Mouse (Mus musculus) gastrocnemius, postnatal 25 days (tissue): Measurements from ENCODE around the gene Dpm1. TPM values are rescaled to one million over a fixed set of nuclear protein-coding genes. Genes with fewer than 3 reads are reported as not detected.

Experiments
- DNase-seq: peaks from one replicate; pipeline ENCODE4 v3.0.0; 2022
- long read RNA-seq, 2 experiments: library from polyadenylated mRNA; stranded (forward); transcript quantifications; one replicate each; pipeline ENCODE4 v2.0.0; 2021
- total RNA-seq, 2 experiments: library from RNA; stranded (reverse); gene quantifications; 1 replicate in 1 of 2; 2 replicates in 1 of 2; pipeline ENCODE4 v1.2.3; 2021

The Dpm1 gene
- total RNA-seq = 10 to 100 TPM; 70.2 to 73.6 TPM
- long read RNA-seq, experiment 1, transcript Dpm1-204 (7 exons, 630 nt) = minor isoform, 12 of 215 reads
- long read RNA-seq, experiment 1, transcript Dpm1-209 (9 exons, 2,293 nt) = major isoform, 66 of 215 reads
- long read RNA-seq, experiment 1, partial matches to known transcripts = 121 of 215 reads
- long read RNA-seq, experiment 1, other reads (novel, unspliced or antisense) = 9 of 215 reads
- long read RNA-seq, experiment 2, transcript Dpm1-209 (9 exons, 2,293 nt) = major isoform, 55 of 150 reads
- long read RNA-seq, experiment 2, transcript Dpm1-204 (7 exons, 630 nt) = minor isoform, 12 of 150 reads
- long read RNA-seq, experiment 2, partial matches to known transcripts = 80 of 150 reads
- long read RNA-seq, experiment 2, other reads (novel, unspliced or antisense) = 3 of 150 reads

GRCm38 (mm10) chr2:168230026-168230728 lies at the start of gene Dpm1, which contains the start of the genes Gm20716 and Mocs3:
Gene Dpm1 (minus strand): TSS chr2:168230591.
Gene Gm20716 (minus strand): TSS chr2:168230364.
Gene Mocs3 (plus strand): TSS chr2:168230622.
- peak; percentile 82 for DNase-seq

- DNase-seq = no peak
These were observed 44.1 kb upstream of the Dpm1 start for GRCm38 (mm10) chr2:168274374-168274935.

GRCm38 (mm10) chr2:168273387-168273786 lies 43.0 kb upstream of the Dpm1 start:
- no peak for DNase-seq

- no peak for DNase-seq
These were observed 37.6 kb upstream of the Dpm1 start for GRCm38 (mm10) chr2:168268033-168268432.

GRCm38 (mm10) chr2:168260900-168261299 lies 30.5 kb upstream of the Dpm1 start:
- DNase-seq = no peak

- no peak for DNase-seq
These were observed 29.7 kb upstream of the Dpm1 start for GRCm38 (mm10) chr2:168260124-168260523.

- no peak for DNase-seq
These were observed 28.7 kb upstream of the Dpm1 start for GRCm38 (mm10) chr2:168259046-168259445.

GRCm38 (mm10) chr2:168257188-168257587 lies 26.8 kb upstream of the Dpm1 start:
- DNase-seq = no peak

GRCm38 (mm10) chr2:168256506-168256905 lies 26.1 kb upstream of the Dpm1 start:
- DNase-seq = no peak

- no peak for DNase-seq
These were observed 23.4 kb upstream of the Dpm1 start for GRCm38 (mm10) chr2:168253822-168254221.

GRCm38 (mm10) chr2:168252639-168253292 lies 22.4 kb upstream of the Dpm1 start:
- DNase-seq = no peak

- DNase-seq = peak; percentile 19
These were observed 19.9 kb upstream of the Dpm1 start for GRCm38 (mm10) chr2:168250270-168250669.

GRCm38 (mm10) chr2:168248856-168249245 lies 18.5 kb upstream of the Dpm1 start:
- no peak for DNase-seq

- DNase-seq = no peak
These were observed 17.9 kb upstream of the Dpm1 start for GRCm38 (mm10) chr2:168248167-168248855.

GRCm38 (mm10) chr2:168245571-168245970 lies 15.2 kb upstream of the Dpm1 start:
- DNase-seq = no peak

- no peak for DNase-seq
These were observed 12.9 kb upstream of the Dpm1 start for GRCm38 (mm10) chr2:168243278-168243677.

GRCm38 (mm10) chr2:168242841-168243240 lies 12.4 kb upstream of the Dpm1 start:
- DNase-seq = no peak

- DNase-seq = no peak
These were observed 7.9 kb upstream of the Dpm1 start for GRCm38 (mm10) chr2:168238335-168238734.

GRCm38 (mm10) chr2:168233286-168233685 lies 2.9 kb upstream of the Dpm1 start:
- DNase-seq = no peak

- no peak for DNase-seq
These were observed 1.1 kb upstream of the Dpm1 start for GRCm38 (mm10) chr2:168231471-168231829.

- no peak for DNase-seq
These were observed 531 bp upstream of the Dpm1 start for GRCm38 (mm10) chr2:168230773-168231470.
